Mouse (Mus musculus) heart, adult 2 months (tissue): ENCODE results near the gene Ciz1. TPM values are rescaled to one million over a fixed set of nuclear protein-coding genes. Genes with fewer than 3 reads are reported as not detected.

Experiments used
- DNase-seq, 2 experiments: peaks; one replicate each; pipeline ENCODE4 v3.0.0; 2021
- H3K27ac ChIP-seq: fragments of 200-600 bp; 2 replicates; pipeline ENCODE4 v1.8.1; 2022
- H3K27me3 ChIP-seq: fragments of 200-500 bp; 2 replicates; pipeline ENCODE4 v1.6.1; 2012; ENCODE audit warnings: mild to moderate bottlenecking, low read length, inconsistent platforms, mixed read lengths; ENCODE audit not compliant: control insufficient read depth, insufficient read depth
- H3K36me3 ChIP-seq: fragments of 200-500 bp; 2 replicates; pipeline ENCODE4 v1.6.1; 2012; ENCODE audit warnings: low read length, inconsistent platforms; ENCODE audit not compliant: control insufficient read depth, insufficient read depth
- H3K4me1 ChIP-seq: fragments of 200-500 bp; 2 replicates; pipeline ENCODE4 v1.6.1; 2011; ENCODE audit warnings: low read length; ENCODE audit not compliant: control insufficient read depth, insufficient read depth
- H3K4me3 ChIP-seq: fragments of 200-600 bp; 2 replicates; pipeline ENCODE4 v1.8.1; 2022
- H3K79me2 ChIP-seq: fragments of 200-500 bp; replicated peaks from 2 replicates; pipeline ENCODE4 v1.6.1; 2012; ENCODE audit warnings: mild to moderate bottlenecking, inconsistent platforms, low read length, moderate library complexity, mixed read lengths; ENCODE audit not compliant: control insufficient read depth, insufficient read depth
- H3K9ac ChIP-seq: fragments of 200-500 bp; 2 replicates; pipeline ENCODE4 v1.6.1; 2012; ENCODE audit warnings: low read depth, mild to moderate bottlenecking, control low read depth, inconsistent platforms, low read length, mixed read lengths
- CTCF ChIP-seq: fragments of 200-600 bp; IDR thresholded peaks from 2 replicates; pipeline ENCODE4 v1.8.1; 2022; ENCODE audit warnings: antibody characterized with exemption, mild to moderate bottlenecking, moderate library complexity
- EP300 ChIP-seq: fragments of 200-500 bp; IDR thresholded peaks from 2 replicates; pipeline ENCODE4 v1.6.1; 2011; ENCODE audit warnings: low read depth, low read length, control low read depth; ENCODE audit not compliant: insufficient read depth
- POLR2A ChIP-seq: fragments of 200-500 bp; IDR thresholded peaks from 2 replicates; pipeline ENCODE4 v1.6.1; 2011; ENCODE audit warnings: mild to moderate bottlenecking, low read depth, low read length, control low read depth; ENCODE audit not compliant: insufficient read depth
- WGBS: fragments of 180-500 bp; shearing (Covaris S2); methylation state at CpG from one replicate; pipeline ENCODE4 v1.1.7; 2018; 5-methylcytosine and 5-hydroxymethylcytosine counted together
- intact Hi-C: fragments of 180-260 bp; cut with DNase I; formaldehyde crosslinking; loops from one replicate; pipeline ENCODE4 v1.15.1; 2025
- polyA plus RNA-seq: library from polyadenylated mRNA; depleted of rRNA; stranded (reverse); fragments of >200 nt; gene quantifications from 2 replicates; pipeline ENCODE4 v1.2.3, GENCODE M21; 2012
- total RNA-seq, 2 experiments: library from RNA; stranded (reverse); gene quantifications; 2 replicates each; pipeline ENCODE4 v1.2.3; 2021

Gene Ciz1
- total and polyA plus RNA-seq, 3 experiments, result 26.7 to 128 (median 29.5) TPM

GRCm38 (mm10) chr2:32413936-32414335 is 61.8 kb downstream of the Ciz1 start:
- Histone ChIP-seq H3K4me3 (no peak overlapping the region), H3K36me3 (no peaks in the 10 kb centered on the region; the same call in 1 of the 2 replicates), H3K27me3 (no peaks in the 10 kb centered on the region), H3K9ac (no peak overlapping the region), H3K79me2 (no peaks in the 10 kb centered on the region), H3K4me1 (peaks cover 2% of the 10 kb centered on the region), H3K27ac (no peak overlapping the region)
- intact Hi-C loops, result no loop called here
- no peak for DNase-seq
- 57% methylated on average over 5 of the region's 5 CpGs for WGBS
- no peak for TF ChIP-seq POLR2A
- TF ChIP-seq CTCF, result no peak
- no peak for TF ChIP-seq EP300

- Histone ChIP-seq H3K9ac (no peak overlapping the region), H3K27me3 (no peaks in the 10 kb centered on the region), H3K27ac (no peak overlapping the region), H3K4me3 (no peak overlapping the region), H3K79me2 (no peaks in the 10 kb centered on the region), H3K4me1 (peaks cover 4% of the 10 kb centered on the region), H3K36me3 (peaks cover 3% of the 10 kb centered on the region; the same call in 1 of the 2 replicates)
- no peak for TF ChIP-seq EP300
- TF ChIP-seq CTCF, result no peak
- TF ChIP-seq POLR2A, result no peak
- intact Hi-C loops, result no loop called here
- WGBS, result 92% methylated on average over 12 of the region's 12 CpGs
- no peak for DNase-seq
These were observed 63.7 kb downstream of the Ciz1 start for GRCm38 (mm10) chr2:32415801-32416200.

GRCm38 (mm10) chr2:32416556-32416955 is 64.4 kb downstream of the Ciz1 start:
- WGBS, result 64% methylated on average over 2 of the region's 2 CpGs
- Histone ChIP-seq H3K36me3 (peaks cover 3% of the 10 kb centered on the region; the same call in 1 of the 2 replicates), H3K27me3 (no peaks in the 10 kb centered on the region), H3K79me2 (no peaks in the 10 kb centered on the region), H3K4me3 (no peak overlapping the region), H3K4me1 (peaks cover 4% of the 10 kb centered on the region), H3K9ac (no peak overlapping the region), H3K27ac (no peak overlapping the region)
- intact Hi-C loops, result no loop called here
- no peak for DNase-seq
- no peak for TF ChIP-seq EP300
- no peak for TF ChIP-seq CTCF
- no peak for TF ChIP-seq POLR2A

- Histone ChIP-seq H3K79me2 (no peaks in the 10 kb centered on the region), H3K36me3 (peaks cover 3% of the 10 kb centered on the region; the same call in 1 of the 2 replicates), H3K27me3 (no peaks in the 10 kb centered on the region), H3K9ac (no peak overlapping the region), H3K27ac (no peak overlapping the region), H3K4me3 (no peak overlapping the region), H3K4me1 (peaks cover 9% of the 10 kb centered on the region)
- DNase-seq, result no peak
- TF ChIP-seq CTCF (no peak), POLR2A (no peak), EP300 (no peak)
- WGBS, result 92% methylated on average over 8 of the region's 8 CpGs
- intact Hi-C loops, result no loop called here
These were observed 65.4 kb downstream of the Ciz1 start for GRCm38 (mm10) chr2:32417486-32417885.

GRCm38 (mm10) chr2:32418430-32419151 is 66.5 kb downstream of the Ciz1 start:
- no peak for DNase-seq
- 79% methylated on average over 12 of the region's 12 CpGs for WGBS
- H3K9ac ChIP-seq, result no peak overlapping the region
- no peaks in the 10 kb centered on the region for H3K27me3 ChIP-seq
- TF ChIP-seq EP300 (no peak), CTCF (no peak), POLR2A (no peak)
- no peak overlapping the region for H3K27ac ChIP-seq
- intact Hi-C loops, result no loop called here
- no peak overlapping the region for H3K4me3 ChIP-seq
- H3K79me2 ChIP-seq, result no peaks in the 10 kb centered on the region
- H3K36me3 ChIP-seq, result peaks cover 7% of the 10 kb centered on the region; the same call in 1 of the 2 replicates
- H3K4me1 ChIP-seq, result peaks cover 16% of the 10 kb centered on the region

GRCm38 (mm10) chr2:32419359-32419758 is 67.2 kb downstream of the Ciz1 start:
- peaks cover 19% of the 10 kb centered on the region for H3K4me1 ChIP-seq
- H3K9ac ChIP-seq, result no peak overlapping the region
- peaks cover 7% of the 10 kb centered on the region; the same call in 1 of the 2 replicates for H3K36me3 ChIP-seq
- TF ChIP-seq POLR2A, result no peak
- peak; percentile 93 for TF ChIP-seq EP300
- H3K4me3 ChIP-seq, result no peak overlapping the region
- WGBS, result 56% methylated on average over 3 of the region's 3 CpGs
- H3K27me3 ChIP-seq, result no peaks in the 10 kb centered on the region
- intact Hi-C loops, result no loop called here
- DNase-seq, result peak; percentile 76 to 86
- H3K27ac ChIP-seq, result peak overlapping the region; percentile 46
- no peaks in the 10 kb centered on the region for H3K79me2 ChIP-seq
